Mouse (Mus musculus): ENCODE results near the gene Eif2b4.

- no peak for TF ChIP-seq CTCF (IDR thresholded peaks at IDR 0.05; ENCODE audit: control insufficient read depth, insufficient read depth, insufficient read length)
- no peak for TF ChIP-seq CEBPB (IDR thresholded peaks at IDR 0.05; ENCODE audit: low read depth)
- TF ChIP-seq MYOG (IDR thresholded peaks at IDR 0.05; ENCODE audit: control insufficient read depth, extremely low read depth, insufficient read length) = no peak
- TF ChIP-seq USF1 (IDR thresholded peaks at IDR 0.05; ENCODE audit: low read depth) = no peak
- TF ChIP-seq MYOD1 (IDR thresholded peaks at IDR 0.05; ENCODE audit: control insufficient read depth, insufficient read length, low read depth) = no peak
- no peak for TF ChIP-seq FOSL1 (IDR thresholded peaks at IDR 0.05; ENCODE audit: insufficient read depth, low read length, poor library complexity, severe bottlenecking)
Measured at GRCm38 (mm10) chr5:31200327-31200768, 7.1 kb upstream of the Eif2b4 start.
